Mouse (Mus musculus): ENCODE results near the gene P2ry13. TPM values are rescaled to one million over a fixed set of nuclear protein-coding genes. Genes with fewer than 3 reads are reported as not detected.

Gene P2ry13
- polyA plus RNA-seq, 1 experiment from 2014 or later = 1.6 TPM

DNA sequence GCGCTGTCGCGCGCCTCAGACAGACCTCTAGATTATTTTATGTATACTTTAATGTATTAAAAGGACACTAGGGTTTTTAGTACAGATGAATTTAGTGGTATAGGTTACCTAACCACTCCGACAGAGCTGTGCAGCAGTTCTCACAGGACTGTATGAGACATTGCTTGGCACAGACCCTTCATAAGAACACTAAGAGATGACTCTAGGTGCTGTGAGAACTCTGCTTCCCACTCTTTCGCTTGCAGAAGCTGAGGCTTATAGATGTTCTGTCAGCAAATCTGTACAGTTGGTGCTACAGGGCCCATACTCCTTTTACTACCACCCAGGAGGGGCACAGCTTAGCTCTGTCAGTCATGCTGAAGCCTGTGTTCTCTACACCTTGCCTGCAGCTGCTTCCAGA is 19.0 kb downstream of the P2ry13 start:
- 93% methylated on average over 6 of the region's 6 CpGs for WGBS
- DNase-seq (ENCODE audit: low spot score) = no peak
- 0 out of 2 replicates have a peak overlapping the region, but pooled peaks have one; percentile 24 for H3K27ac ChIP-seq (replicated peaks)

DNA sequence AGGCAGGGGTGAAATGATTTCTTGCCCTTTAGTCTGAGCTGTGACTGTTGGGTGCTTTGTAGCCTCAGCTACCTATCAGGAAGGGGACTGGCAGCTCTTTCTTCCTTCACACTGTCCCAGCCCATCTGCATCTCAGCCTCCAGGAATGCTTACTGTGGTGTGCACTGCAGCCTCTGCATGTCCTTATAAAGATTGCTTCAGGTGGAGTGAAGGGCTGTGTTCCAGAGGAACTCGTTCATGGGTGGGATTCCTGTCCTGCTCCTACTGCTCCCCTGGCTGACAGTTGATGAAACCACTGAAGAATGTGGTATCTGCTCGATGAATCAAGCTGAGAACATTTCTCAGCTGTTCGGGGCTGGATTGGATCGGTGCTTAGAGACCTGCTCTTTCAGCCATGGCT is 23.3 kb downstream of the P2ry13 start:
- 65% methylated on average over 4 of the region's 4 CpGs for whole genome bisulfite sequencing
- no peak for TF ChIP-seq CTCF (IDR thresholded peaks at IDR 0.05; ENCODE audit: low read depth)

More for the DNA sequence above, 19.0 kb downstream of the P2ry13 start:
- H3K9ac ChIP-seq (ENCODE audit: low read length) = no peak overlapping the region
- peak overlapping the region; percentile 34; the same call in 1 of the 2 replicates for H3K4me2 ChIP-seq (replicated peaks; ENCODE audit: low read depth)
- H3K9me3 ChIP-seq (ENCODE audit: control insufficient read depth, low read length) = no peaks in the 10 kb centered on the region
- TF ChIP-seq EP300 (optimal IDR thresholded peaks at IDR 0.05) (no peak), CTCF (IDR thresholded peaks at IDR 0.05; ENCODE audit: low read depth) (no peak)
- ATAC-seq (ENCODE audit: low FRiP score, low TSS enrichment) = no peak
- H3K4me1 ChIP-seq (replicated peaks; ENCODE audit: control insufficient read depth, insufficient read depth) = no peaks in the 10 kb centered on the region
- no peaks in the 10 kb centered on the region for H3K27me3 ChIP-seq (ENCODE audit: control insufficient read depth, insufficient read depth, low read length)
- H3K36me3 ChIP-seq (ENCODE audit: control insufficient read depth, insufficient read depth, low read length) = no peaks in the 10 kb centered on the region
- no peak overlapping the region for H3K4me3 ChIP-seq (ENCODE audit: low read depth, low read length)

GRCm38 (mm10) chr3:59185662-59186061 is 25.0 kb downstream of the P2ry13 start:
- Histone ChIP-seq H3K27me3 (ENCODE audit: control insufficient read depth, insufficient read depth, low read length) (no peaks in the 10 kb centered on the region), H3K36me3 (ENCODE audit: control insufficient read depth, insufficient read depth, low read length) (no peaks in the 10 kb centered on the region), H3K4me2 (replicated peaks; ENCODE audit: low read depth) (no peak overlapping the region), H3K9me3 (ENCODE audit: control insufficient read depth, low read length) (no peaks in the 10 kb centered on the region), H3K9ac (ENCODE audit: low read length) (no peak overlapping the region), H3K4me3 (ENCODE audit: low read depth, low read length) (no peak overlapping the region), H3K4me1 (replicated peaks; ENCODE audit: control insufficient read depth, insufficient read depth) (no peaks in the 10 kb centered on the region), H3K27ac (replicated peaks) (no peak overlapping the region)
- DNase-seq (ENCODE audit: low spot score) (no peak), ATAC-seq (ENCODE audit: low FRiP score, low TSS enrichment) (no peak)
- no peak for TF ChIP-seq EP300 (optimal IDR thresholded peaks at IDR 0.05)
- TF ChIP-seq CTCF (IDR thresholded peaks at IDR 0.05; ENCODE audit: low read depth) = no peak
- 87% methylated on average over 4 of the region's 4 CpGs for WGBS

More for the DNA sequence above, 23.3 kb downstream of the P2ry13 start:
- no peak overlapping the region for H3K9ac ChIP-seq (ENCODE audit: low read length)
- H3K36me3 ChIP-seq (ENCODE audit: control insufficient read depth, insufficient read depth, low read length) = no peaks in the 10 kb centered on the region
- no peaks in the 10 kb centered on the region for H3K9me3 ChIP-seq (ENCODE audit: control insufficient read depth, low read length)
- DNase-seq (ENCODE audit: low spot score) = no peak
- ATAC-seq (ENCODE audit: low FRiP score, low TSS enrichment) = no peak
- no peak overlapping the region for H3K4me3 ChIP-seq (ENCODE audit: low read depth, low read length)
- no peak overlapping the region for H3K4me2 ChIP-seq (replicated peaks; ENCODE audit: low read depth)
- H3K27me3 ChIP-seq (ENCODE audit: control insufficient read depth, insufficient read depth, low read length) = no peaks in the 10 kb centered on the region
- no peaks in the 10 kb centered on the region for H3K4me1 ChIP-seq (replicated peaks; ENCODE audit: control insufficient read depth, insufficient read depth)
- H3K27ac ChIP-seq (replicated peaks) = 0 out of 2 replicates have a peak overlapping the region, but pooled peaks have one; percentile 13

GRCm38 (mm10) chr3:59182129-59182528 is 28.6 kb downstream of the P2ry13 start:
- Histone ChIP-seq H3K27me3 (ENCODE audit: control insufficient read depth, insufficient read depth, low read length) (no peaks in the 10 kb centered on the region), H3K4me1 (replicated peaks; ENCODE audit: control insufficient read depth, insufficient read depth) (no peaks in the 10 kb centered on the region), H3K36me3 (ENCODE audit: control insufficient read depth, insufficient read depth, low read length) (no peaks in the 10 kb centered on the region), H3K27ac (replicated peaks) (no peak overlapping the region), H3K9me3 (ENCODE audit: control insufficient read depth, low read length) (no peaks in the 10 kb centered on the region), H3K4me2 (replicated peaks; ENCODE audit: low read depth) (no peak overlapping the region), H3K9ac (ENCODE audit: low read length) (no peak overlapping the region), H3K4me3 (ENCODE audit: low read depth, low read length) (no peak overlapping the region)
- TF ChIP-seq EP300 (optimal IDR thresholded peaks at IDR 0.05) (no peak), CTCF (IDR thresholded peaks at IDR 0.05; ENCODE audit: low read depth) (no peak)
- ATAC-seq (ENCODE audit: low FRiP score, low TSS enrichment) (no peak), DNase-seq (ENCODE audit: low spot score) (no peak)

- no peak for TF ChIP-seq EP300 (optimal IDR thresholded peaks at IDR 0.05)
- TF ChIP-seq CTCF (IDR thresholded peaks at IDR 0.05; ENCODE audit: low read depth) = no peak
- no peak for DNase-seq (ENCODE audit: low spot score)
- Histone ChIP-seq H3K4me1 (replicated peaks; ENCODE audit: control insufficient read depth, insufficient read depth) (no peaks in the 10 kb centered on the region), H3K9ac (ENCODE audit: low read length) (no peak overlapping the region), H3K27ac (replicated peaks) (no peak overlapping the region), H3K9me3 (ENCODE audit: control insufficient read depth, low read length) (no peaks in the 10 kb centered on the region), H3K4me2 (replicated peaks; ENCODE audit: low read depth) (no peak overlapping the region), H3K36me3 (ENCODE audit: control insufficient read depth, insufficient read depth, low read length) (no peaks in the 10 kb centered on the region), H3K27me3 (ENCODE audit: control insufficient read depth, insufficient read depth, low read length) (no peaks in the 10 kb centered on the region), H3K4me3 (ENCODE audit: low read depth, low read length) (no peak overlapping the region)
- no peak for ATAC-seq (ENCODE audit: low FRiP score, low TSS enrichment)
- 76% methylated on average over 5 of the region's 5 CpGs for WGBS
Observed at GRCm38 (mm10) chr3:59181134-59181533, 29.5 kb downstream of the P2ry13 start.

GRCm38 (mm10) chr3:59176871-59177270 is 33.8 kb downstream of the P2ry13 start:
- H3K4me2 ChIP-seq (replicated peaks; ENCODE audit: low read depth) = no peak overlapping the region
- no peaks in the 10 kb centered on the region for H3K36me3 ChIP-seq (ENCODE audit: control insufficient read depth, insufficient read depth, low read length)
- ATAC-seq (ENCODE audit: low FRiP score, low TSS enrichment) = no peak
- no peaks in the 10 kb centered on the region for H3K9me3 ChIP-seq (ENCODE audit: control insufficient read depth, low read length)
- no peaks in the 10 kb centered on the region for H3K27me3 ChIP-seq (ENCODE audit: control insufficient read depth, insufficient read depth, low read length)
- no peak for DNase-seq (ENCODE audit: low spot score)
- H3K9ac ChIP-seq (ENCODE audit: low read length) = no peak overlapping the region
- TF ChIP-seq CTCF (IDR thresholded peaks at IDR 0.05; ENCODE audit: low read depth) (no peak), EP300 (optimal IDR thresholded peaks at IDR 0.05) (no peak)
- 65% methylated on average over 5 of the region's 5 CpGs for WGBS
- H3K27ac ChIP-seq (replicated peaks) = no peak overlapping the region
- H3K4me1 ChIP-seq (replicated peaks; ENCODE audit: control insufficient read depth, insufficient read depth) = no peaks in the 10 kb centered on the region
- no peak overlapping the region for H3K4me3 ChIP-seq (ENCODE audit: low read depth, low read length)

All from stomach, postnatal 0 days (tissue).